Mouse (Mus musculus): ENCODE results near the gene Mrpl23. TPM values are rescaled to one million over a fixed set of nuclear protein-coding genes. Genes with fewer than 3 reads are reported as not detected.

Gene Mrpl23
- polyA plus RNA-seq, 1 experiment = 72.2 TPM

DNA sequence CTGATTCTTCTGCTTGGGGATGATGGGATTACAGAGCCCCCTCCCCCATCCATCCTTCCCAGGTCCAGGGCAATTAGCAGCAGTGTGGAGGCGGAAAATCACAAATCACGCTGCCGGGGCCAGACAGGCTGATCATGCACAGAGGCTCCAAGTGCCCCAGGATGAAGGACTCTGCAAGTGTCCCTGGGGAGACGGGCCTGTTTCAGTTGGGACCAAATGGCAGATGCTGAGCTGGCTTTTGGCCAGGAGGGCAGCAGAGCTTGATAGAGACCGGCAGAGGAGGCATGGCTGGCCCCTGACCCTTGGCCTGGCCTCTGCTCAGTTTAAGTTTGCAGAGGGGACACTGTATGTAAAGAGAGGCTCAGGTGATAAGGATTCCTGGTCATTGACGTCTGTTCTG is 30.7 kb downstream of the Mrpl23 start:
- Histone ChIP-seq H3K36me3 (ENCODE audit: control insufficient read depth, insufficient read depth) (no peaks in the 10 kb centered on the region), H3K79me3 (ENCODE audit: low read depth) (no peaks in the 10 kb centered on the region), H3ac (ENCODE audit: control insufficient read depth, insufficient read length, low read depth) (no peak overlapping the region), H3K79me2 (ENCODE audit: control insufficient read depth, insufficient read depth) (no peaks in the 10 kb centered on the region), H3K4me3 (ENCODE audit: insufficient read depth, poor library complexity, severe bottlenecking) (no peak overlapping the region), H3K27me3 (ENCODE audit: control insufficient read depth, insufficient read depth, insufficient read length) (no peaks in the 10 kb centered on the region)
- no peak for TF ChIP-seq CTCF (IDR thresholded peaks at IDR 0.05; ENCODE audit: control insufficient read depth, insufficient read depth, insufficient read length)
- no peak for TF ChIP-seq FOSL1 (IDR thresholded peaks at IDR 0.05; ENCODE audit: insufficient read depth, low read length, poor library complexity, severe bottlenecking)
- no peak for TF ChIP-seq USF1 (IDR thresholded peaks at IDR 0.05; ENCODE audit: low read depth)
- TF ChIP-seq MYOG (IDR thresholded peaks at IDR 0.05; ENCODE audit: control insufficient read depth, extremely low read depth, insufficient read length) = no peak
- no peak for TF ChIP-seq CEBPB (IDR thresholded peaks at IDR 0.05; ENCODE audit: low read depth)
- no peak for TF ChIP-seq MAX (IDR thresholded peaks at IDR 0.05)
- TF ChIP-seq MYOD1 (IDR thresholded peaks at IDR 0.05; ENCODE audit: control insufficient read depth, insufficient read length, low read depth) = no peak

DNA sequence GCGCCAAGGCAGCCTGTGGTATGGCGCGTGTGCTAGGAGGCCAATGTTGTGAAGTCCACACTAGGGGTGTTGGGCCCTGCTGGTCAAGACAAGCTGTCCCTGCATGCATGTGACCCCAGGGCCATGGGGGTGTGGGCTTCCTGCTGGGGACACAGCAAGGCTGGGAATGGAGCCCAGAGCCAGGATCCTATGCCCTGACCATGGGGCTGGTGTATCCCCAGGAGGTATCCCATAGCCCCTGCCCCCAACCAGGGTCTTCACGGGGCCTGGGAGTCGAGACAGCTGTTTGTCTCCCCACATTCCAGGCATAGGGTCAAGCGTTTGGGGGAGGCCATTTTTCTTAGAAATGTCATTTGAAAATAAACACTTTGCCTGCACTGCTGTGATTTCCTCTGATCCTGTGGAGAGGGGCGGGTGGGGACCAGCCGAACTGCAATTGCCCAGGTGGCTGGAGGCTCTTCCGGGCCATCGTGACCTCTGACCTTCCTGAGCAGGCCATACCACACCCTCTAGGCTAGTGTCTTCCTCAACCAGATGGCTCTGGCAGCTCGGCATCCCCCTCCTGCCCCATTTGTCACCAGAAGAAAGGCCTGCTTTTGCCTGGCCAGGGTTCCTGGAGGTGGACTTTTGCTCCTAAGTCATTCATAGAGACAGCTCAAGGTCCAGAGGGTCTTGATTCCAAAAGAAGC is 32.6 kb downstream of the Mrpl23 start:
- no peak for TF ChIP-seq USF1 (IDR thresholded peaks at IDR 0.05; ENCODE audit: low read depth)
- TF ChIP-seq MYOG (IDR thresholded peaks at IDR 0.05; ENCODE audit: control insufficient read depth, extremely low read depth, insufficient read length) = no peak
- no peak for TF ChIP-seq FOSL1 (IDR thresholded peaks at IDR 0.05; ENCODE audit: insufficient read depth, low read length, poor library complexity, severe bottlenecking)
- TF ChIP-seq MYOD1 (IDR thresholded peaks at IDR 0.05; ENCODE audit: control insufficient read depth, insufficient read length, low read depth) = no peak
- TF ChIP-seq CTCF (IDR thresholded peaks at IDR 0.05; ENCODE audit: control insufficient read depth, insufficient read depth, insufficient read length) = no peak
- no peak for TF ChIP-seq MAX (IDR thresholded peaks at IDR 0.05)
- TF ChIP-seq CEBPB (IDR thresholded peaks at IDR 0.05; ENCODE audit: low read depth) = no peak
- Histone ChIP-seq H3K4me3 (ENCODE audit: insufficient read depth, poor library complexity, severe bottlenecking) (no peak overlapping the region), H3K79me2 (ENCODE audit: control insufficient read depth, insufficient read depth) (no peaks in the 10 kb centered on the region), H3ac (ENCODE audit: control insufficient read depth, insufficient read length, low read depth) (no peak overlapping the region), H3K36me3 (ENCODE audit: control insufficient read depth, insufficient read depth) (no peaks in the 10 kb centered on the region), H3K27me3 (ENCODE audit: control insufficient read depth, insufficient read depth, insufficient read length) (no peaks in the 10 kb centered on the region), H3K79me3 (ENCODE audit: low read depth) (no peaks in the 10 kb centered on the region)

DNA sequence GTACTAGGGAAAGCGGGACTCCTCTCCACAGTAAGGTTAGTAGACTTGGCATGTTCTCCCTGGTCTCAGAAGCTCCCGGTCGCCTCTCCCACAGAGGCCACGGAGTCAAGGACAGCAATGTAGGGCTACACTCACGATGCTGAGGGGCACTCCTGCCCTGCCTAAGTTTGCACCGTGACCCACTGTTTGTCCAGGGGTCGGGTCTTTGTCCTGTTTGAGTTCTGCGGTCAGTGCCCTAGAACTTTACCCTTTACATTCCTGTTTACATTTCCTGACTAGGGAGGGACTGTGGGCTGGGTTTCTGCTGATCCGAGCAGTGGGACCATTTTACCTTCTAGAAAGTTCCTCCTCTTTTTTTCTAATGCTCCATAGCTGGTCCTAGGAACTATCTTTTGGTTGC is 34.0 kb downstream of the Mrpl23 start:
- Histone ChIP-seq H3K36me3 (ENCODE audit: control insufficient read depth, insufficient read depth) (no peaks in the 10 kb centered on the region), H3K79me3 (ENCODE audit: low read depth) (no peaks in the 10 kb centered on the region), H3K4me3 (ENCODE audit: insufficient read depth, poor library complexity, severe bottlenecking) (no peak overlapping the region), H3ac (ENCODE audit: control insufficient read depth, insufficient read length, low read depth) (no peak overlapping the region), H3K79me2 (ENCODE audit: control insufficient read depth, insufficient read depth) (no peaks in the 10 kb centered on the region), H3K27me3 (ENCODE audit: control insufficient read depth, insufficient read depth, insufficient read length) (no peaks in the 10 kb centered on the region)
- no peak for TF ChIP-seq USF1 (IDR thresholded peaks at IDR 0.05; ENCODE audit: low read depth)
- no peak for TF ChIP-seq MYOG (IDR thresholded peaks at IDR 0.05; ENCODE audit: control insufficient read depth, extremely low read depth, insufficient read length)
- no peak for TF ChIP-seq CEBPB (IDR thresholded peaks at IDR 0.05; ENCODE audit: low read depth)

DNA sequence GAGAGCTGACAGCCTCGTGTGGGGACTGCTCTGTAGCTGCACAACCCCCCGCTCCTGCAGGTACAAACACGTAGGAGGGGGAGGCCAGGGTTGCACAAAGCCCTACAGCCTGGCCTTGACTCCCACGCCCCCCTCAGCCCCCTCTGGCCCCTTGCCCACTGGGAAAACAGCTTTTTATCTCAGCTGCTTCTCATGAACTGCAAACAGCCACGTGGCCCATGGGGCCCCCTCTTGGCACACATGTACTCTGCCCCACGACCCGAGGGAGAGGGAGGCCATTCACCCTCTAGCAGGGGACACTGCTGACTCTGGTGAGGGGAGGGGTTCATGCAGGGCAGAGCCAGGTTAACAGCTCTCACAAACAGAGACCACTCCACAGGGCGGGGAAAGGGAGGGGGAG is 36.5 kb downstream of the Mrpl23 start:
- TF ChIP-seq USF1 (IDR thresholded peaks at IDR 0.05; ENCODE audit: low read depth) (no peak), MYOD1 (IDR thresholded peaks at IDR 0.05; ENCODE audit: control insufficient read depth, insufficient read length, low read depth) (no peak)
- Histone ChIP-seq H3K79me2 (ENCODE audit: control insufficient read depth, insufficient read depth) (no peaks in the 10 kb centered on the region), H3K36me3 (ENCODE audit: control insufficient read depth, insufficient read depth) (no peaks in the 10 kb centered on the region)

DNA sequence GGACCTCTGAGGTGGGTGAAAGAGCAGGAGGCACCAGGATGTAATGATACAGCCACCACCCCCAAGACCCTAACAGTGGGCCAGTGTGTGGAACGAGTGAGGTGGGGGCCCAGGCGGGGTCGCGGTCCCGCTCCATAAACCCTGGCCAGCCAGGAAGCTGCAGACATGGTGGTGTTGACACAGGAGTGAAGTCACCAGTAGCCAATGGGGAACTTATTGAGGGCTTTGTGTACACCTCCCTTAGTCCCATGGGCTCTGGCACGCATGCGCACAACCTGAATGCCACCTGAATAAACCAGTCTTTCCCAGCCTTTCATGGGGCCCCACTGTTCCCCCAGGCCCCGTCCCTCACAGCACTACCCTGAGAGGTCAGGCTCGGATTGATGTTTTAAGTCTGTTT is 38.1 kb downstream of the Mrpl23 start:
- TF ChIP-seq CEBPB (IDR thresholded peaks at IDR 0.05; ENCODE audit: low read depth) = no peak
- TF ChIP-seq MAX (IDR thresholded peaks at IDR 0.05) = no peak
- no peak for TF ChIP-seq FOSL1 (IDR thresholded peaks at IDR 0.05; ENCODE audit: insufficient read depth, low read length, poor library complexity, severe bottlenecking)
- TF ChIP-seq MYOD1 (IDR thresholded peaks at IDR 0.05; ENCODE audit: control insufficient read depth, insufficient read length, low read depth) = no peak
- TF ChIP-seq MYOG (IDR thresholded peaks at IDR 0.05; ENCODE audit: control insufficient read depth, extremely low read depth, insufficient read length) = no peak
- no peak for TF ChIP-seq USF1 (IDR thresholded peaks at IDR 0.05; ENCODE audit: low read depth)
- TF ChIP-seq CTCF (IDR thresholded peaks at IDR 0.05; ENCODE audit: control insufficient read depth, insufficient read depth, insufficient read length) = no peak
- no peaks in the 10 kb centered on the region for H3K79me2 ChIP-seq (ENCODE audit: control insufficient read depth, insufficient read depth)
- H3K79me3 ChIP-seq (ENCODE audit: low read depth) = no peaks in the 10 kb centered on the region
- H3K4me3 ChIP-seq (ENCODE audit: insufficient read depth, poor library complexity, severe bottlenecking) = no peak overlapping the region
- no peaks in the 10 kb centered on the region for H3K27me3 ChIP-seq (ENCODE audit: control insufficient read depth, insufficient read depth, insufficient read length)
- H3ac ChIP-seq (ENCODE audit: control insufficient read depth, insufficient read length, low read depth) = no peak overlapping the region
- no peaks in the 10 kb centered on the region for H3K36me3 ChIP-seq (ENCODE audit: control insufficient read depth, insufficient read depth)

More for the DNA sequence above, 36.5 kb downstream of the Mrpl23 start:
- H3ac ChIP-seq (ENCODE audit: control insufficient read depth, insufficient read length, low read depth) = no peak overlapping the region
- H3K27me3 ChIP-seq (ENCODE audit: control insufficient read depth, insufficient read depth, insufficient read length) = no peaks in the 10 kb centered on the region
- H3K79me3 ChIP-seq (ENCODE audit: low read depth) = no peaks in the 10 kb centered on the region
- no peak overlapping the region for H3K4me3 ChIP-seq (ENCODE audit: insufficient read depth, poor library complexity, severe bottlenecking)

DNA sequence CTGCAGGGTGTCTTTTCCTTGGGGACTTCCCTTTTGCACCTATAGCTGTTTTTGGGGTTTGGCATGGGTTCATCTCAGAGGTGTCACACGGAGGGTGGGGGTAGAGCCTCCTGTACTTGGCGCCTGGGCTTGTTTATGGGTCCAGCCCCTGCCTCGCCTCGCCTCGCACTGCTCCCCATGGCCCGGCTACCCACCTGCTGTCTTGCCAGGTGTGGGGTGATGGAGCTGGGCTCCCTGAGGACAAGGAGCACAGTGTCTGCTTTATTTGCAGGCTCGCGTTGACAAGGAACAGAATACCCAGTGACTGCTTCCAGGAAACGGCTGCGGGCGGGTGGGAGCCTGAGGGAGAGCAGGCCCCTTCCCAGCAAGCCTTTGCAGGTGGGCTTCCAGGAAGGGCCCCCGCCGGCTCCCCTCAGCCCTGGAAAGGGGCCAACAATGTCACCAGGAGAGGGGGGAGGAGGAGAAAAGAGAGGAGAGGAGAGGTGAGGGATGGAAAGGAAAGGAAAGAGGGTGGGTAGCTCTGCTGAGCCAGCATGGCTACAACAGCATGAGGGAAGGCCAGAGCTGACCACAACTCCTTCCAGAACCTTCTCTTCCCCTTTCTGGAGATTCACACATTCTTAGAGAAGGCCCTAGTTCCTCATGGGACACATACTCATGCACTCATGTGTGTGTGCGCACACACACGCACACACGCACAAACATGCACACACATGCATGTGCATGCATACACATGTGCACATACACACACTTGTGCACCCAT is 39.2 kb downstream of the Mrpl23 start:
- Histone ChIP-seq H3K79me3 (ENCODE audit: low read depth) (no peaks in the 10 kb centered on the region), H3ac (ENCODE audit: control insufficient read depth, insufficient read length, low read depth) (no peak overlapping the region), H3K27me3 (ENCODE audit: control insufficient read depth, insufficient read depth, insufficient read length) (no peaks in the 10 kb centered on the region), H3K36me3 (ENCODE audit: control insufficient read depth, insufficient read depth) (no peaks in the 10 kb centered on the region), H3K79me2 (ENCODE audit: control insufficient read depth, insufficient read depth) (no peaks in the 10 kb centered on the region), H3K4me3 (ENCODE audit: insufficient read depth, poor library complexity, severe bottlenecking) (no peak overlapping the region)
- no peak for TF ChIP-seq MAX (IDR thresholded peaks at IDR 0.05)
